Mouse (Mus musculus) brown adipose tissue, adult 24 weeks (tissue): ENCODE results near the gene Ghrhr. TPM values are rescaled to one million over a fixed set of nuclear protein-coding genes. Genes with fewer than 3 reads are reported as not detected.

Experiments
- H3K27ac ChIP-seq: fragments of 200-500 bp; replicated peaks from 2 replicates; pipeline ENCODE4 v1.5.1; 2012; ENCODE audit warnings: low read depth, mild to moderate bottlenecking, low read length
- H3K4me1 ChIP-seq: fragments of 200-500 bp; 2 replicates; pipeline ENCODE4 v1.6.1; 2012; ENCODE audit warnings: low read length, mixed read lengths; ENCODE audit not compliant: control insufficient read depth, insufficient read depth, insufficient read length
- H3K4me3 ChIP-seq: fragments of 200-500 bp; 2 replicates; pipeline ENCODE4 v1.5.1; 2012; ENCODE audit warnings: low read depth, mild to moderate bottlenecking, low read length, moderate library complexity; ENCODE audit not compliant: insufficient read depth
- polyA plus RNA-seq: library from polyadenylated mRNA; stranded (reverse); fragments of >200 nt; gene quantifications from 2 replicates; pipeline ENCODE4 v1.2.4, GENCODE M21; 2012; ENCODE audit not compliant: missing spikeins, insufficient read depth, insufficient read length

The Ghrhr gene
- polyA plus RNA-seq, 1 experiment, result not detected

- peak overlapping the region; percentile 56 for H3K27ac ChIP-seq
- H3K4me1 ChIP-seq, result peaks cover 3% of the 10 kb centered on the region
- H3K4me3 ChIP-seq, result no peak overlapping the region; the same call in 1 of the 2 replicates
Measured at GRCm38 (mm10) chr6:55344291-55345016, 31.6 kb upstream of the Ghrhr start.

- Histone ChIP-seq H3K27ac (peak overlapping the region; percentile 38; the same call in 1 of the 2 replicates), H3K4me3 (no peak overlapping the region), H3K4me1 (peaks cover 3% of the 10 kb centered on the region)
Measured at GRCm38 (mm10) chr6:55345264-55345663, 30.8 kb upstream of the Ghrhr start.

GRCm38 (mm10) chr6:55346491-55346890, 29.6 kb upstream of the Ghrhr start:
- Histone ChIP-seq H3K4me1 (peaks cover 3% of the 10 kb centered on the region), H3K4me3 (no peak overlapping the region), H3K27ac (no peak overlapping the region)

GRCm38 (mm10) chr6:55347711-55348571, 28.2 kb upstream of the Ghrhr start:
- Histone ChIP-seq H3K27ac (no peak overlapping the region), H3K4me3 (no peak overlapping the region), H3K4me1 (peaks cover 3% of the 10 kb centered on the region; the same call in 1 of the 2 replicates)

- H3K27ac ChIP-seq, result no peak overlapping the region
- H3K4me3 ChIP-seq, result no peak overlapping the region
Measured at GRCm38 (mm10) chr6:55349231-55349630, 26.9 kb upstream of the Ghrhr start.

GRCm38 (mm10) chr6:55350383-55350952, 25.6 kb upstream of the Ghrhr start:
- peaks cover 3% of the 10 kb centered on the region; the same call in 1 of the 2 replicates for H3K4me1 ChIP-seq
- H3K27ac ChIP-seq, result no peak overlapping the region
- H3K4me3 ChIP-seq, result no peak overlapping the region

More at GRCm38 (mm10) chr6:55349231-55349630, 26.9 kb upstream of the Ghrhr start:
- H3K4me1 ChIP-seq, result no peaks in the 10 kb centered on the region

- Histone ChIP-seq H3K4me1 (peaks cover 3% of the 10 kb centered on the region; the same call in 1 of the 2 replicates), H3K27ac (no peak overlapping the region), H3K4me3 (no peak overlapping the region)
Measured at GRCm38 (mm10) chr6:55351712-55352111, 24.4 kb upstream of the Ghrhr start.

GRCm38 (mm10) chr6:55353711-55354445, 22.2 kb upstream of the Ghrhr start:
- Histone ChIP-seq H3K4me3 (no peak overlapping the region), H3K27ac (no peak overlapping the region), H3K4me1 (peaks cover 14% of the 10 kb centered on the region; the same call in 1 of the 2 replicates)

- H3K27ac ChIP-seq, result peak overlapping the region; percentile 73
- H3K4me1 ChIP-seq, result peaks cover 14% of the 10 kb centered on the region; the same call in 1 of the 2 replicates
- no peak overlapping the region for H3K4me3 ChIP-seq
Measured at GRCm38 (mm10) chr6:55354456-55355117, 21.5 kb upstream of the Ghrhr start.

GRCm38 (mm10) chr6:55355575-55355974, 20.5 kb upstream of the Ghrhr start:
- Histone ChIP-seq H3K4me1 (peaks cover 14% of the 10 kb centered on the region; the same call in 1 of the 2 replicates), H3K4me3 (no peak overlapping the region), H3K27ac (peak overlapping the region; percentile 73)

GRCm38 (mm10) chr6:55356017-55356703, 19.9 kb upstream of the Ghrhr start:
- Histone ChIP-seq H3K4me1 (peaks cover 14% of the 10 kb centered on the region; the same call in 1 of the 2 replicates), H3K4me3 (no peak overlapping the region), H3K27ac (peak overlapping the region; percentile 92)

GRCm38 (mm10) chr6:55356976-55357635, 19.0 kb upstream of the Ghrhr start:
- Histone ChIP-seq H3K4me1 (peaks cover 14% of the 10 kb centered on the region; the same call in 1 of the 2 replicates), H3K27ac (peak overlapping the region; percentile 81), H3K4me3 (no peak overlapping the region)

- peaks cover 14% of the 10 kb centered on the region; the same call in 1 of the 2 replicates for H3K4me1 ChIP-seq
- H3K4me3 ChIP-seq, result no peak overlapping the region
- peak overlapping the region; percentile 81 for H3K27ac ChIP-seq
Measured at GRCm38 (mm10) chr6:55357636-55358031, 18.5 kb upstream of the Ghrhr start.
